Mouse (Mus musculus) heart, postnatal 0 days (tissue): ENCODE measurements around the gene Fam178b.

Source experiments
- CTCF ChIP-seq: IDR thresholded peaks from 2 replicates; pipeline ENCODE4 v1.5.1; 2016; ENCODE audit warnings: antibody characterized with exemption, control low read depth, low read depth
- EP300 ChIP-seq: IDR thresholded peaks from 2 replicates; pipeline ENCODE4 v1.6.1; 2016; ENCODE audit warnings: antibody characterized with exemption, low read depth

DNA sequence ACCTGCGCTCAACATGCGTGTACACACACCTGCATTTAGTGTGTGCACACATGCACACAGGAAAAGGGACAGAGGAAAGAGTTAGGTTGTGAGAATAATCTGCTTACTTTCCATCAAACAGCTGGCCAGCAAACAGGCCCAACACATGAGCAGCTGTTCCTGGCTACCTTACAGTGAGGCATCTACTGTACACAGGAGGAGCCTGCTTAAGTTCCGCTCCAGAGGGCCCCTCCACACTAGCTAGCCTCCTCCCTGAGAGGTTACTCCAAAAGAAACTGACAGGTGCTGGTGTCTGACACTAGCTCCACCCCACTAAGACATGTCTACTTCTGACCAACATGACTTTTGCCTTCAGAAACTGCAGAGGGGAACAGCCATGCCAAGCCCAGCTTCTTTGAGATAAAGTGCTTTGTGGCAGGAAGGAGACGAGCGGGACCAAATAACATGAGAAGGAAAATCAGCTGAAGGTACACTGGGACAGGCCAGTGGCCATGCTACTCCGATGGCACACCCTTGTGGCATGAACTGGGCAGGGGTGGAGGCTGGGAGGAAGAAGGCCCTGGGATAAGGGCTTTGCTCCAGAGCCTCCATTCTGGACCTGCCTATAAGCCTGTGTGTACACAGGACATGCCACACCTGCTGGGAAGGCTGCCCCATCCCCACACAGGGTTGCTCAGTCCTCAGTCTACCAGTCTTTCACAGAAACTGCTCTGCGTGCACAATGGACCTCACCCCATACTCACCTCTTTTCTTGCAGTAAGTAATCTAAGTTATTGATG is 24.2 kb downstream of the Fam178b start:
- TF ChIP-seq CTCF = no peak
- TF ChIP-seq EP300 = no peak
